Mouse (Mus musculus) macrophage (primary cell): ENCODE results near the gene Fam76a. TPM values are rescaled to one million over a fixed set of nuclear protein-coding genes. Genes with fewer than 3 reads are reported as not detected.

Source experiments
- H3K27ac ChIP-seq: fragments of 350-480 bp; formaldehyde crosslinking; 2 replicates; pipeline ENCODE4 v1.9.0; 2021
- H3K36me3 ChIP-seq: fragments of 350-480 bp; formaldehyde crosslinking; 2 replicates; pipeline ENCODE4 v1.9.0; 2021; ENCODE audit errors: inconsistent target
- H3K4me3 ChIP-seq: fragments of 350-480 bp; formaldehyde crosslinking; 2 replicates; pipeline ENCODE4 v1.9.0; 2021; ENCODE audit errors: inconsistent target
- H3K79me2 ChIP-seq: fragments of 350-480 bp; formaldehyde crosslinking; 2 replicates; pipeline ENCODE4 v1.9.0; 2021; ENCODE audit errors: inconsistent target
- WGBS: methylation state at CpG from one replicate; pipeline ENCODE4 v1.1.7; 2026; ENCODE audit warnings: inconsistent platforms; ENCODE audit not compliant: missing documents; 5-methylcytosine and 5-hydroxymethylcytosine counted together
- polyA plus RNA-seq: library from polyadenylated mRNA; stranded (reverse); fragments of 250-400 nt; gene quantifications from 3 replicates; pipeline ENCODE4 v1.2.4, GENCODE M21; 2018; ENCODE audit warnings: inconsistent platforms

The Fam76a gene
- polyA plus RNA-seq, 1 experiment from 2014 or later = 49.7 TPM

- Histone ChIP-seq H3K79me2 (peaks cover 50% of the 10 kb centered on the region), H3K4me3 (peak within 1 kb of the TSS; percentile 77), H3K27ac (peak within 1 kb of the TSS; percentile 87), H3K36me3 (peaks cover 16% of the 10 kb centered on the region; the same call in 1 of the 2 replicates)
- under 1% methylated on average over 68 of the region's 72 CpGs for WGBS
These were observed 38.1 kb downstream of the Fam76a start, which contains the start of gene Stx12 for GRCm38 (mm10) chr4:132884064-132884843. Gene Stx12 (minus strand): TSS chr4:132884509.

- H3K36me3 ChIP-seq = peaks cover 16% of the 10 kb centered on the region; the same call in 1 of the 2 replicates
- peaks cover 56% of the 10 kb centered on the region for H3K79me2 ChIP-seq
- H3K4me3 ChIP-seq = peak overlapping the region; percentile 77
- WGBS = 2% methylated on average over 21 of the region's 21 CpGs
- H3K27ac ChIP-seq = peak overlapping the region; percentile 87
These were observed 38.7 kb downstream of the Fam76a start for GRCm38 (mm10) chr4:132883561-132884063.

- WGBS = 97% methylated on average over 7 of the region's 7 CpGs
- Histone ChIP-seq H3K4me3 (no peak overlapping the region), H3K36me3 (peaks cover 32% of the 10 kb centered on the region), H3K27ac (no peak overlapping the region), H3K79me2 (peaks cover 100% of the 10 kb centered on the region)
These were observed 47.8 kb downstream of the Fam76a start for GRCm38 (mm10) chr4:132874363-132875097.

DNA sequence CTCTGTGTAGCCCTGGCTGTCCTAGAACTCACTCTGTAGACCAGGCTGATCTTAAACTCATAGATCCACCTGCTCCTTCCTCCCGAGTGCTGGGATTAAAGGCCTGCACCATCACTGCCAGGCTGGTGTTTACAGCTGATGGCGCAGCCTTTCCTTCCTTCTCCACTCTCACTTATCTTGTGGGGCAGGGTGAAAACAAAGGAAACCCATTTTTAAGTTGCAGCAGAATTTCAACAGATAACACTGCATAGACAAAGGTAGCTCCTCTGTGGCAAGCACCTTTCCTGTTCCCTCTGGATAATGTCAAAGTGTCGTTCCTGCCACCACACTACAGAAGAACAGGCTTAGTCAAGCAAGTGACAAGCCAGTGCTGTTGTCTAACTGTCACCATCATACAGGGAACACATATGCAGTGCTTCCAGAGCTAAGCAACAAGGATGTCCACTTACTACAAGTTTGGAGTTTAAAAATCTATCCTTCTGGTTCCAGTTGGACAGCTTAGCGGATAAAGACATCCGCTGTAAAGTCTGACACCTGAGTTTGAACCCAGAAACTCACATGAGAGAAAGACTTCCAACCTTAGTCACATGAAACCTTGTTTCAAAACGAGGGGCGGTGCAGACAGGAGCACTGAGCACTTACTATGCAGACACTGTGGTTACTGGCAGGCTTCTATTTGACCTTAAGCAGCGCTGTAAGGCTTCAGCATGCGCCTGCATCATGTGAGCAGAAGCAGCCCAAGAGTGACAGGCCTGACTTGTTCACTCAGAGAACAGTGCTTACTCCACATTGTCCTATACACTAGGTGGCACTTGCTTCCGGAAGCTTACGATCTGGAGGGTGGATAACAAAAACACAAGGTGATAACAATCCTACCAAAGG lies 48.6 kb downstream of the Fam76a start:
- Histone ChIP-seq H3K4me3 (no peak overlapping the region), H3K79me2 (peaks cover 100% of the 10 kb centered on the region), H3K36me3 (peaks cover 40% of the 10 kb centered on the region), H3K27ac (no peak overlapping the region)
- 85% methylated on average over 11 of the region's 11 CpGs for WGBS

GRCm38 (mm10) chr4:132871116-132871515 lies 51.2 kb downstream of the Fam76a start:
- no peak overlapping the region for H3K4me3 ChIP-seq
- no peak overlapping the region for H3K27ac ChIP-seq
- H3K79me2 ChIP-seq = peaks cover 100% of the 10 kb centered on the region
- peaks cover 66% of the 10 kb centered on the region for H3K36me3 ChIP-seq
- WGBS = 97% methylated on average over 3 of the region's 3 CpGs

GRCm38 (mm10) chr4:132864856-132865255 lies 57.5 kb downstream of the Fam76a start:
- H3K79me2 ChIP-seq = peaks cover 42% of the 10 kb centered on the region; the same call in 1 of the 2 replicates
- peaks cover 68% of the 10 kb centered on the region for H3K36me3 ChIP-seq
- no peak overlapping the region for H3K27ac ChIP-seq
- WGBS = 91% methylated on average over 2 of the region's 2 CpGs
- no peak overlapping the region for H3K4me3 ChIP-seq

- over 99% methylated on average over 13 of the region's 13 CpGs for WGBS
- H3K27ac ChIP-seq = no peak overlapping the region
- peaks cover 68% of the 10 kb centered on the region for H3K36me3 ChIP-seq
- no peak overlapping the region for H3K4me3 ChIP-seq
- peaks cover 24% of the 10 kb centered on the region; the same call in 1 of the 2 replicates for H3K79me2 ChIP-seq
These were observed 59.3 kb downstream of the Fam76a start for GRCm38 (mm10) chr4:132863012-132863411.

DNA sequence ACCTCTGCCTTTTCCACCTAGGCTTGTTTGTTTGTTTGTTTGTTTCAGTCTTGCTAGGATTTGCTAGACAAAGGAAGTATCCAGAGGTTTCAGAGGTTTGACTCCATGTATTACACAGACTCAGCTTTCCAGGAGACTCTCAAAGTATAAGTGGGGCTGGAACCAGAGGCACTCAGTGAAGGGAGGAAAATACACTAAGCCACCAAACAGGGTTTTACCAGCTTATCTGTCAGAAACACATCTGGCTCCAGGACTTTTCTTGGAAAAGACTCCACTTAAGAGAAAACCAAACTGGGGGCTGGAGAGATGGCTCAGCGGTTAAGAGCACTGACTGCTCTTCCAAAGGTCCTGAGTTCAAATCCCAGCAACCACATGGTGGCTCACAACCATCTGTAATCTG lies 61.5 kb downstream of the Fam76a start:
- Histone ChIP-seq H3K27ac (no peak overlapping the region), H3K36me3 (peaks cover 68% of the 10 kb centered on the region), H3K4me3 (no peak overlapping the region), H3K79me2 (peaks cover 2% of the 10 kb centered on the region; the same call in 1 of the 2 replicates)
- WGBS = 100% methylated on average over 1 of the region's 1 CpGs

Other genes with a start within 250 kb of the Fam76a start
- gene Xkr8, start 190.0 kb downstream of the Fam76a start, polyA plus RNA-seq = 2.1 to 6.5 TPM (median 6.2 TPM) in 3 replicates
- 1.0 to 8.5 TPM (median 1.9 TPM) in 3 replicates for gene Smpdl3b, start 165.3 kb downstream of the Fam76a start, polyA plus RNA-seq
- gene Rpa2, start 154.2 kb downstream of the Fam76a start, polyA plus RNA-seq = 6.0 to 44.1 TPM (median 7.6 TPM) in 3 replicates
- gene Themis2, start 126.2 kb downstream of the Fam76a start, polyA plus RNA-seq = 131 to 255 TPM (median 207 TPM) in 3 replicates
- gene Ppp1r8, start 79.4 kb downstream of the Fam76a start, polyA plus RNA-seq = 19.7 to 37.4 TPM (median 26.3 TPM) in 3 replicates
- gene Stx12, start 38.0 kb downstream of the Fam76a start, polyA plus RNA-seq = 83.0 to 103 TPM (median 89.1 TPM) in 3 replicates
- 0.91 to 1.8 TPM (median 1.2 TPM) in 3 replicates for gene Fgr, start 51.5 kb upstream of the Fam76a start, polyA plus RNA-seq
- gene Ahdc1, start 88.7 kb upstream of the Fam76a start, polyA plus RNA-seq = 1.3 to 2.2 TPM (median 1.6 TPM) in 3 replicates
- 68.1 to 117 TPM (median 91.5 TPM) in 3 replicates for gene Wasf2, start 207.9 kb upstream of the Fam76a start, polyA plus RNA-seq